Mouse (Mus musculus) retina, postnatal 7 days (tissue): Measurements from ENCODE around the gene Hmgcs1.
"Not testable (repeated sequence)": the region's sequence is repeated elsewhere in the genome, so short reads cannot be mapped to it uniquely, and the experiment has no call there.

ENCODE experiments used
- DNase-seq: peaks from one replicate; pipeline ENCODE4 v3.0.0-alpha.2; 2012; ENCODE audit warnings: low read depth, low spot score

Hmgcs1 gene

DNA sequence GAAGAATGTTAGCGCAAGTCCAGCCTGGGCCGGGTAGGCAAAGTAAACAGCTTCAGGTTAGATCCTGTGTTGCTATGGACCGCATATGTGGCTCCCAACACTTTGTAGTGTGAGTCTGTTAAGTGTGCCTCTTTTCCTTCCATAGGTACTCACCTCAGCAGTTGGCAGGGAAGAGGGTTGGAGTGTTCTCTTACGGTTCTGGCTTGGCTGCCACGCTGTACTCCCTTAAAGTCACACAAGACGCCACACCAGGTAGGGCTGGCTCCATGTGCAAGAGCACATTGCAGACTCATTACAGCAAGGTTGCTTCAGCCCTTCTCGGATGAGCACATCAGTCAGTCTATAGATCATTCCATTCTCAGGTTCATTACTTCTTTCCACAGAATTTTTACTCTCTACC lies 14.1 kb downstream of the Hmgcs1 start:
- no peak for DNase-seq

DNA sequence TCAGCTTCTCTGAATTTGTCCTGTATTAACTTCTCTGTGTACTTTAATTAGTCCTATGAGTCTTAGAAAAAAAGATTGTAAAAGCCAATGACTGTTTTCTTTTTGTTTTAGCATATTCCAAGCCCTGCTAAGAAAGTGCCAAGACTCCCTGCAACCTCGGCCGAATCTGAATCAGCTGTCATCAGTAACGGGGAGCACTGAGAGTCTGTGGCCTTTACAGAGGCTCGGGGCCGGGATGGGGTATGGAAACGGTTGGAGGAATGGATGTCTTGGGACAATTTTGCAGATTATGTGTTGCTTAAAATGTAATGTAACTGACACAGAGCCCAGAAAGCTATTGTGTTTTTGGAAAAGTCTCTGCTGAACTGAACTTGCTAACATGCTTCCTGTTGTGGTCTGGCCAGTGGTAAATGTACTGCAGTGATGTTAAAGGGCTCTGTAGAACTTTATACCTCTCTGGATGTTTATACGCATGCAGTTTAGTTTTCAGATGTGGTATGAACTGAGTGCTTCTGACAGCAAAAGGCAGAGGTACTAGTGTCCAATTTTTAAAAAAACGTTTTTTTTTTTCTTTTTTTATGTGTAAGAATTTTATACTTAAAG lies 16.2 kb downstream of the Hmgcs1 start:
- not testable (repeated sequence) for DNase-seq

DNA sequence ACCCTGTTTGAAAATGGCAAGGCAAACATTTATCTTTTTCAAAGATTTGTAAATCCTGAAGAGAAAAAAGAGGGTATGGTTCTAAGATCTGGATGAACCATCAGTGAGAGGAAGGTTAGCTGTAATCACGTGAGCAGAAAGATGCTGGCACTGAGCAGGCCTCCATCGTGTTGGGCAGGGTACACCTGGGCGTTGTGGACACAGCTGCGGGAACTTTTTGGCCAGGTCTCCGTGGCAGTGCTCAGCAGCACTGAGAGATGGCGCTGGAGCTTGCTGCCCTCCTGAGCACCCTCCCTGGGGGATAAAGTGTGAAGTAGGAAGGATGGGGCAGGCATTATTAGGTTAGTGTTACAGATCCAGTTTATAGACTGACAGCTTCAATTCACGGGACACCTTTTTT lies 16.8 kb downstream of the Hmgcs1 start:
- no peak for DNase-seq

DNA sequence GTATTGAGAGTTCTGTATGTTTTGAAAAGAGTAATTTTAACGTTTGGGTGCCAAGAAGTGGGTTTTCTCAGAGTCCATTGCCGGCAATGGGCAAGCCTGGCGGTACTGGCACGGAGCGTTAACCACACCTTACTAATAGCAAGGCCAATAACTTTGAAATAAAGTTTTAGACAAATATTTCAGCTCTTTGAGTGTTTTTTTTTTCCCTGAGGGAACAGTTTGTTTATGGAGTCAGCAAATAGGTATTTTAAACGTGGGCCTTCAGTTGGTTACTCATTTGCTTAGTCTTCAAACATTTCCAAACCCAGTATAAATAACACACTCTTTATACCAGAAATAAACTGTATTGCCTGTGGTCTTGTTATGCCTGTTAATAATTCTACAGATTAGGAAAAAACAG lies 17.7 kb downstream of the Hmgcs1 start:
- no peak for DNase-seq

DNA sequence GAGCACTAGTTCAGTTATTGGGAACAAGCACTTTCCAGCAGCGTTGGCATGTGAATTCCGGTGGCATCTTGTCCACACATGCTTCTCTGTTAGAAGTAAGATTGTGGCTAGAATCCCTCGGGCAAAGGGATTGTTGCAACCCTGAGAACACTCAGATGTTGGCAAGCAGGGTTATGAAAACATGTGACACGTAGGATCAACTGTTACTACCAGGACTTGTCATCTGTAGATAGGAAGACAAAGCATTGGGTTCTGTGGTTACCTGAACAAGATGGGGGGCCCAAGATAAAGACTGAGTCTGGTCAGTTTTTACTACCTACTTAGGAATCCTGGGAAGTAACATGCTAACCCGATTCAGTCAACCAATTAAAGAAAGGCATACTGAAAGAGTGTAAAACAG lies 18.8 kb downstream of the Hmgcs1 start:
- no peak for DNase-seq

DNA sequence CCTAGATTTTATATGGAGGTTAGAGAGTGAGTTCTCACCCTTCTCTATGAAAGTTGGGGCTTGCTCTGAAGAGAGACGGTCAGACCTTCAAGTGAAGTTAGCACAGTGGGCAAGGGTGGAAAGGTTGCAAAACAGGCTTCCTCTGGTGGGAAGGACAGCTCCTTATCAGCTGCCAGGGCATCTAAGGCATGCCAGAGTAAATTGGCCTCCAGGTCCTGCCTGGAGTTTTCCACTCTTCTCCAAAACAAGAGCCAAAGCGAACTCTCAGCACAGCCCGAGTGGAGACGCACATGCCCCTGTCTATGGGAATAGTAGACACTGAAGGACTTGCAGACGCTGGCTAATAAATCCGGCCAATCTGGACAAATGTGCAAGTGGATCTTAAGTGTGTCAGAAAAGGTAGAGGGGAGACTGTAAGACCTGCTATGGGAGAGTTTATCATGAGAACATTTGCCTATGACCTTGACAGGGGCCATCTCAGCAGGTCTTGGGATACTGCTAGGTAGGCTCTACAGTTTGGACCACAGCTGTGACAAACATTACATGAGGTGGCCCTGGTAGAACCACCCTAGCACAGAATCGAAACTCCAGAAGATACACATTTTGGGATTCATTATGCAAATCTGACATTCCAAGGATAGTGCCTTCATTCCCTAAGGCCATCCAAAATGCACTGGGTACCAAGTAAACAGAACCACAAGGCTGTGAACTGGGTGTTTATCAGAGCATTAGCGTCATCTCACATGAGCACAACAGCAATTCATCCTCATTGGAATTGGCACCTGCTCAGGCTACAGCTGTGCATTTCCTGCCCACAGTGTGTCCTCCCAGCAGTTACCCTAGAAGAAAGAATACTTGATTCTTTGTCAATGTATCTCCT lies 19.4 kb downstream of the Hmgcs1 start:
- DNase-seq: no peak

DNA sequence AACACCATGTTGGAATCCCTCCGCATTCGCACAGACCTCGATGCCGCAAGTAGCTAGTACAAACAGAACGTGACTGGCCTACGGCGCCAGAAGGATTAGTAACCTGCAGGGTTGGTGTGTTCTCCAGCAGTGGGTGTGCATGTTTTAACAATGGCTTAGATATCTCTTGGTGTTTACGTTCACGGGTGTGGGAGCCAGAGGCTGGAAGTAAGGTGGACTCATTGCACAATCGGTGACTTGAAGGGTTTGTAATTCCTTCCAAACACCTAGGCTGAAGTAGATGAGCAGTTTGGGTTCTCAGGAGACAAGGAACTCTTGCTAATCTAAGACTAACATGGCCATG lies 20.1 kb downstream of the Hmgcs1 start:
- no peak for DNase-seq

DNA sequence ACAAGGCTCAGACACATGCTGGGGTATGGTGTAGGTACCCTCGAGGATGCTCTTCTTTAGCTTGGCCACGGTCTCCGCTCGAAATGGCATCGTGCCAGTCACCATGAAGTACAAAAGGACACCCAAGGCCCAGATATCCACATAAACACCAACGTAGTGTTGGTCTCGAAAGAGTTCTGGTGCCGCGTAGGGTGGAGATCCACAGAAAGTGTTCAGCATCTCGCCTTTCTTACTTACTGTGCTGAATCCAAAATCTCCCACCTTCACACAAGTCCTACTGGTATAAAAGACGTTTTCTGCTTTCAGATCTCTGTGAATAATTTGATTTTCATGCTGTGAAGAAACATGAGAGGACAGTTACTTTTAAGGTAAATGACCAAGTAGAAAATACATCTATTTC lies 22.3 kb downstream of the Hmgcs1 start:
- DNase-seq: no peak

DNA sequence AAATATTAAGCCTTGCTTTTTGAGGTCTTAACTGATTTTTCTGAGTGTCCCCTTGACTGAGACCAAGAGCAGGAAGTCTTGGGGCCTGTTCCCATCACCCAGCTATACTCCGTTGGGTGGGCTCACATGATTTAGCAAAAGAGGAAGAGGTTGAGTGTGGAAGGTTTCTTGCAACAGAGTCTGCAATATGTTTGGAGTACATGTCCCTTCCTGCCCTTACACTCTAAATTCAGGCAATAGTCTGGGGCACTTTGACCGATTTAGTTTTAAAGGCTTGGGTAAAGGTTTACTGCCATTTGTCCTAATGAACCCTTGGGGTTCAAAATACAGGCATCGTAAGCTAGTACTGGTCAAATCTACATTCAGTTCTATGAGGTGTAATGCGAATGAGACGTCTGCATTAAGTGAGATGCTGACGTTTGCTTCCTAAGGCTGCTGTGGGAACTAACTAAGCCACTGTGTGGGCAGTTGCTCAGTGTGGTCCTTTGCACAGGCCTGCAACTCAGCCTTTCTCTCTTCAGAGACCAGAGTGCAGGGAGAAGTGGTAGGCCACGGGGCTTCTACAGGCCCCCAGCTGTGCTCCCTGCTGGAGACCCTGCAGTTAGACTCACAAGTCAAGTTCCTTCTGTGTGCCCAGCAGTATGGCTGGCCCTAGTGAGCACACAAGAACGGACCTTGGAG lies 23.1 kb downstream of the Hmgcs1 start:
- no peak for DNase-seq

DNA sequence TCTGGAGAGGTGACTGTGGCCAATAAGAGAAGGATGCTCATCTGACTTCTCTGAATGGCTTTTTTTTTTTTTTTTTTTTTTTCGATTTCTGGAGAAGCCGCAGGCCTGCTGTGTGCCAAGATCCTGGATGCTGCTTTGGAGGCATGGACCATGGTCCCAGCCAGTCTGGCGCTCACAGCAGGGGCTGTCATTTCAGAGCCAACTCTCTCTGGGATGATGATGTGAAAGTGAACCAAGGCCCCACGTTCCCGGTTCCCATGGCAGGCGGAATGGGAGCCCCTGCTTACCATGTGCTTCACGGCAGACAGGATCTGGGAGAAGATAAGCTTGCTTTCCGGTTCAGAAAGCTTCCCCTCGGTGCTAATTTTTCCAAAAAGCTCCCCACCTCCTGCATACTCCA lies 23.6 kb downstream of the Hmgcs1 start:
- DNase-seq: no peak

DNA sequence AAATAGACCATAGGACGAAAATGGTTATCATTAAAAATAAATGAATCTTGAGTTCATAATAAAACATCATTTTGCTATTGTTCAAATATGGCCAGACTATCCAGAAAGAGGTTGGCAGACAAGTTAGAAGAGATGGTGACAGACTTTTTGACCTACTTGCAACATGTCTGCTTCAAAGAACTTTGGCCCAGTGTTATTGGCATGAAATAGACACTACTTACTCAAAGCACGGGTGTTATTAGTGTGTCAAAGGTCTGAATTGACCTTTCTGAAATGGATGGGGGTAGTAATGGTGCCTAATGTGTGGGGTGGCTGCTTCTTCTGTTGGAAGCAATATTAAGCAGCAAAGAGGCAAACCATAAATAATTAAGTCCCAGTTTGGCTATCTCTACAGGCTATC lies 25.9 kb downstream of the Hmgcs1 start:
- no peak for DNase-seq

DNA sequence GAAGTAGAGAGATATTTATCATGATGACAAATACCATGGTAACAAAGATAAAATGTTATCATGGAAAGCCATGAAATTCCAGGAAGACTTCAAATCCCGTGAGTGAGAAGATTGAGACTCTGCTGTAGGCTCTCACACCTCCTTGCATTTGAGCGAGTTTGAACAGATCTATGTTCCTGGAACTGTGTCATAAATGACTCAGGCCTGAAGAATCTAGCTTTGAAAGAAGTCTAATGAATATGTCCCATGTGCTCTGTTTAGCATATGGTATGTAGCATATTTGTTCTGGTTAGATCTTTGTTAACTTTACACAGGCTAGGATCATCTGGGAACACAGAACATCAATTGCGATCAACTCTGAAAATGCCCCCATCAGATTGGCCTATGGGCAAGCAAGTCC lies 32.3 kb downstream of the Hmgcs1 start:
- no peak for DNase-seq

DNA sequence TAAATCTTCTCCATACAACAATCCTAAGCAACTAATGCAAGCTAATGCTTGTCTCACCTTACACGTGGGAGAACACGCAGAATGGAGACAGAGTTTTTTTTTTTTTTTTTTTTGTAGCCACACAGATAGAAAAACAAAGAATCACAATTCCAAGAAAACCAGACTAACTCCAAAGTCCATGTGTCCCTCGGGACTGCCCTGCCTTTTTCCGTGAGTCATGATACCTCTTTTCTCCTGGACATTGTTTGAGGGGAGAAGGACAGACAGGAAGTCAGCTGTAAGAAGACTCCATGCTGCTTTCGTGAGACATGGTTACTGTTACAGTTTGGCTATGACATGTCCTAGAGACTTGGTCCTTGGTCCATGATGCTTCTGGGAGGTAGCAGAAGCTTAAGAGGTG lies 33.2 kb downstream of the Hmgcs1 start:
- no peak for DNase-seq

DNA sequence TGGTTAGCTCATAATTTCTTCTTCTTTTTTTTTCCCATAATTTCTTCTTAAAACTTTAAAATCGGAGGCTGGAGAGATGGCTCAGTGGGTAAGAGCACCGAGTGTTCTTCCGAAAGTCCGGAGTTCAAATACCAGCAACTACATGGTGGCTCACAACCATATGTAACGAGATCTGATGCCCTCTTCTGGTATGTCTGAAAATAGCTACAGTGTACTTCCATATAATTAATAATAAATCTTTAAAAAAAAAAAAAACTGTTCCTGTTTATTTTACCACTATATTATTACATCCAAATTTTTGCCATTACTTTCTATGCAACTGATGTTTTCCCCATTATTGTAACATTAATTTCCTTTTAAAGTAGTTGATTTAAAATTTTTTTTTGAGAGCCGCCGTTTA lies 34.4 kb downstream of the Hmgcs1 start:
- no peak for DNase-seq

DNA sequence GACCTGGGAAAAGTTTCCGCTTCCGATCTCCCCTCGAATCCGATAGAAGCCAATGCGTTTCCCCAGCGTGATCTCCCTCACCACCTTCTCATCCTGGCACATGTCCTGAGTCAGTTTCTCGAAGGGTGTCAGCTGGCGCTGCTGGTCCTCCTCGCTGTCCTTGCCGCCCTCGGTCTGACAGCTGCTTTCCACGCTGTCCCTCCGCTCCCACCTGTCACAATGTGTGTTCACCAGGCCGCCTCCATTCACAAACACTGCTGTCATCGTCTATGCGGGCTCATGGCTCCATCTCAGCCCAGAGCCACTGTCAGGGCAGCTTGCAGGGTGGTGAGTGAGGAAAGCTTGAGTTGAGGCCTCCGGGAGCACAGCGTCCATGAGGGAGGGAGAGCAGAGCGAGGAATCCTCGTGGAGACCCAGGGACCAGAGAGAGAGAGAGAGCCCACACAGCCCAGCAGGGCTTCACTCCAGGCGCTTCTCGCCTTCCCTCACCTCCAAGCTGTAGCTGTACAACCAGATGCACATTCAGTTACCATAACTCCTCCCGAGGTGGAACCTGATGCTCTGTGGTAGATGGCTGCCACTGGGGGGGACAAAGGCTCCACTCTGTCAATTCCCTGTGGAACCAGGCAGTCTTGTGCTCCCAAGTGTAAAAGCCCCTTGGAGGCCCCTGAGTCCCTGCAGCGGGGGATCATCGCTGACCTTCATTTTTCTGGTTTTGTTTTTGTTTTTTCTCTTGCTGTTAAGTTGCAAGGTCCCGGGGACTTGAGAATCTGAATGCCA lies 37.6 kb downstream of the Hmgcs1 start:
- DNase-seq: no peak

DNA sequence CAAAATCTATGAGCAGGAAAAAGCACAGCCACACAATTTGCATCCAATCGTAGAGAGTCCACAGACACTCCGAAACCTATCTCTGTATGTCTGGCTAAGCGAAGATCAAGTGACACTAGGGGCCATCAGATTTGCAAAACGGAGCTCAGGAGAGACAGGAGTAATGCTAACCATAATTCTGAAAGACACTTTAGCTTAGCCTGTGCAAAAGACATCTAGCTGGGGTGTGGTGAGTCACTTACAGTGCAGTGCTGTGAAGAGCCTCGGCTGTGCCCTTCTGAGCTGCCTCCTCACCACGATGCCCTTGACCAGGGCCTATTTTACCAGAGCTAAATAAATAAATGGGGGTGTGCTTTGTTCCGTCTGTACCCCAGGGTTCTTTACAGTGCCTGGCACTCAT lies 39.2 kb downstream of the Hmgcs1 start:
- DNase-seq: no peak

DNA sequence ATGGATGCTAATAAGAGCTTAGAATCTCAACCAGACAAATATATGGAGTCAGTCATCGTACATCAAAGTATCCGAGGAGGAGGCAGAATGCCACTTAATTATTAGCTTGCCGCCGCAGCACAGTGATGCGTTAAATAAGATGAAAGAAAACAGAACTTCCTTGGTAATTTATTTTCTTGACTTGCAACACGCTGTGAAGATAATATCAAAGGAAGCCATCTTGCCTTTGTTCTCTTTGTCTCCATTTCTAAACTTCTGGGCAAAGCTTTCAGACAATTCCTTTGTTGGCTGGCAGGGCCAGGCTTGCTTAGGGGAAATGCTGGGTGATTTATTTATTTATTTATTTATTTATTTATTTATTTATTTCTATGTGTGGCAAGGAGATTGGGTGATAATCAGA lies 41.3 kb downstream of the Hmgcs1 start:
- no peak for DNase-seq

DNA sequence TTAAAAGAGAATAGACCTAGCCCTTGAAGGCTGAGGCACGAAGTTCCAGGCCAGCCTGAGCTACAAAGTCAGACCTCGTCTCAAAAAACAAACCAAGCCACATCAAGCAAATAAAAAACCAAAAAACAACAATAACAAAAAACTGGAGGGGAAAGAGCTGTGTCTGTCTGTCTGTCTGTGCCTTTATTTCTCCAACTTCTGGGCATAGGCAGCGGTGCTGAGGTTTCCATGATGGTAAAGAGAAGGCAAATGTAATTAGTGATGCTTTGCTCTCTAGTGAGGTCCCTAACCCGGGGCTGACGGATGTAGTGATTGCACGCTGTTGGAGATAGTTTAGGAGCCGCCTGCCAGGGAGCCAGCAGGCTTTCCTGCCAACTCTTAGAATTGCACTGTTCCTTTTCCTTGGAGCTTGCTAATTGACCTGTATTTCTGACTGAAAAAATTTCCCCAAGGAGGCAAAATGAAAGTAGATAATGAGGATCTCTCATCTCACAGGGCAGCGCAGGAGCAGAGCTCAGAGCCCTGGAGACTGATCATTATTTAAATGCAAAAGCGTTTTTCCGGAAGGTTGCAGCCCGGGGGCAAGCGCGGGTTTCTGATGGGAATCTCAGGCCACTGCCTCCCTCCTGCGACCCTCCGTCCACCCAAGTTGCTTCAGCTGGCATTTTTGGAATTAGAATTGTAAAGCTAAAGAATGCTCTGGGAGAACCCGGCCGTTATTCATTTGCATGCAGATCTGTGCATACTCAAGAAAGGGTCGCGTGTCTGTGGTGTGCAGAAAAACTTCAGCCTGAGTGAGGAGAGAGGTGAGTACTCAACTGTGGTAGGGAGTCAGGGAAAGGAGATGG lies 51.4 kb downstream of the Hmgcs1 start:
- DNase-seq: no peak

DNA sequence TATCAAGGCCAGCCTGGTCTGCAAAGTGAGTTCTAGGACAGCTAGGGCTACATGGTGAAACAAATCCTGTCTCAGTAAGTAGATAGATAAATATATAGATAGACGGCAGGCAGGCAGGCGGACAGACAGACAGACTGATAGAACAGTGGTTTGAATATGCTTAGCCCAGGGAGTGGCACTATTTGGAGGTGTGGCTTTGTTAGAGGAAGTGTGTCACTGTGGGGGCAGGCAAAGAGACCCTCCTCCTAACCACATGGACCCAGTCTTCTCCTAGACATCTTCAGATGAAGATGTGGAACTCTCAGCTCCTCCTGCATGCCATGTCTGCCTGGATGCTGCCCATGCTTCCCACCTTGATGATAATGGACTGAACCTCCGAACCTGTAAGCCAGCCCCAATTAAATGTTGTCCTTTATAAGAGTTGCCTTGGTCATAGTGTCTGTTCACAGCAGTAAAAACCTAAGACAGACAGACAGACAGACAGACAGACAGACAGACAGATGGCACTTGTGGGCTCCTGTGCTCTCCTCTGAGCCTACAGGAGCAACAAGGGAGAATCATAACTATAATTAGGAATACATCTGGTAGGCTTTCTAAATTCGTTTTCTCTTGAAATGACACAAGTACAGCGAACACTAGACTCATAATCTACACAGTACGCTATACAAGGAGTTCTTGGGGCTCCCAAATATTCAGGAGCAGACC lies 52.7 kb downstream of the Hmgcs1 start:
- DNase-seq: no peak

DNA sequence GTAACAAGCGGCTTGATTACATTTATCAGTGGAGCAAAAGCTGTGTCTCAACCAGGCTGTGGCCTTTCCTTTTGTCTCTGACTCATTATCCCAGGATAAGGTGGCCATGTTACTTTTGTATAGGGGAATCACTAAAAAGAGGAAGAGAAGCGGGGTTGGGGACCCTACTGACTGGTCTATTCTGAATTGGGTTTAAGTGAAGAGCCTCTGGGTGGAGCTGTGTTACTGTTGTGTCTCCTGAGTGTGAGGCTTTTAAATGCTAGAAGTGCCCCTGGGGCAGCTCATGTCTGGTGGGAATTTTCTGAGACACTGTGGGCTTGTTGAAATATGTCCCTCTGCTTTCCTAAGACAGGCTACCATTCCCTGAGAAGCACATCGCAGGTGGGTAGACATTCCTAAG lies 53.3 kb downstream of the Hmgcs1 start:
- no peak for DNase-seq

DNA sequence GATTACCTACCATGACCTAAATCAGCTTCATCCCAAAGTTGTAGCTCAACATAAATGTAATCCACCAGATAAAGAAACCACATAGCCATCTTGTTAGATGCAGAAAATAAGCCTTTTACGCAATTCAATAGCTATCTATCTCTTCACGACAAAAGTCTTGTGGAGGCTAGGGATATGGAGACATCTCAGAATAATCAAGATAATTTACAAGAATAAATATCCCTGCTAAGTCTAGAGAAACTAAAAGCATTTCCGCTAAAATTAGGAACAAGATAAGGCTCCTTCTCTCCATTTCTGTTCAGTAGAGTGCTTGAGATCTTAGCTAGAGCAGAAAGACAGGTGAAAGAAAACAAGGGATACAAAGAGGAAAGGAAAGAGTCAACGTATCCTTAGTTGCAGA lies 56.8 kb downstream of the Hmgcs1 start:
- no peak for DNase-seq
